Mouse (Mus musculus) forebrain, embryonic 12.5 days (tissue): ENCODE data around the gene Epp13. TPM values are rescaled to one million over a fixed set of nuclear protein-coding genes. Genes with fewer than 3 reads are reported as not detected.
"Not testable (repeated sequence)": the region's sequence is repeated elsewhere in the genome, so short reads cannot be mapped to it uniquely, and the experiment has no call there.

Source experiments
- ATAC-seq: fragments of 200-750 bp; cut with Nextera tagmentation; 2 replicates; pipeline ENCODE4 v1.8.0; 2017; ENCODE audit warnings: moderate TSS enrichment; ENCODE audit not compliant: low FRiP score
- H3K27ac ChIP-seq: fragments of 300-500 bp; sonication (generic); 2 replicates; pipeline ENCODE4 v1.5.1; 2016; ENCODE audit warnings: mild to moderate bottlenecking
- H3K27me3 ChIP-seq: fragments of 300-500 bp; sonication (generic); 2 replicates; pipeline ENCODE4 v1.6.1; 2016; ENCODE audit warnings: mild to moderate bottlenecking
- H3K36me3 ChIP-seq: fragments of 300-500 bp; sonication (generic); replicated peaks from 2 replicates; pipeline ENCODE4 v1.6.1; 2016; ENCODE audit warnings: mild to moderate bottlenecking
- H3K4me1 ChIP-seq: fragments of 300-500 bp; sonication (generic); 2 replicates; pipeline ENCODE4 v1.6.1; 2016
- H3K4me2 ChIP-seq: fragments of 300-500 bp; sonication (generic); 2 replicates; pipeline ENCODE4 v1.6.1; 2016; ENCODE audit warnings: mild to moderate bottlenecking, moderate library complexity
- H3K4me3 ChIP-seq: fragments of 300-500 bp; sonication (generic); replicated peaks from 2 replicates; pipeline ENCODE4 v1.5.1; 2016; ENCODE audit warnings: mild to moderate bottlenecking
- H3K9ac ChIP-seq: fragments of 300-500 bp; sonication (generic); 2 replicates; pipeline ENCODE4 v1.6.1; 2016; ENCODE audit warnings: mild to moderate bottlenecking
- H3K9me3 ChIP-seq: fragments of 300-500 bp; sonication (generic); 2 replicates; pipeline ENCODE4 v1.6.1; 2016
- WGBS: fragments of 180-500 bp; shearing (Covaris S2); methylation state at CpG from one replicate; pipeline ENCODE4 v1.1.7; 2016; 5-methylcytosine and 5-hydroxymethylcytosine counted together
- polyA plus RNA-seq: library from polyadenylated mRNA; unstranded; fragments of >200 nt; fragmentation: Nextera tagmentation; extraction: Ambion mirVana; gene quantifications from 2 replicates; pipeline ENCODE4 v1.2.1, GENCODE M21; 2016

Epp13 gene
- polyA plus RNA-seq: not detected in 2 replicates

DNA sequence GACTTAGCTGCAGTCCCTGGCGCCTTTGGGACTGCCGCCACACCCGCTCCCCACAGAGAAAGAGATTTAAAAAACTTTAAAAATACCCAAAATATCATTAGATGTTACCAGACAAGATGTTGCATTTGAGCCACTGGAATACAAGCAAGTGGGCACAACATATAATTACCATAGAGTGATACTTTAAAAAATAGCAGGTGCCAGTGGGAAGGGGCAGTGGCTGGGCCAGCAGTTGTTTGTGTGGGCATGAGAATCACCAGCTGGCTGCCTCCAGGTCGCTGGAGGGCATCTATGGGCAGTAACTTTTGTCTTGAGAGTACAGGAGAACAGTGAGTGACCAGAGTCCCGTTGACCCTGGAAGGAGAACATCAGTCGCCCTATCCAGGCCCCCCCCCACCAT lies at the start of gene Epp13:
Gene Epp13, plus strand, starts transcription at position 301 of the 400 bp plus-strand sequence.
- Histone ChIP-seq H3K36me3 (no peaks in the 10 kb centered on the region), H3K9ac (no peak within 1 kb of the TSS), H3K4me3 (no peak within 1 kb of the TSS), H3K9me3 (no peaks in the 10 kb centered on the region), H3K27me3 (no peaks in the 10 kb centered on the region), H3K4me2 (no peak within 1 kb of the TSS), H3K27ac (no peak within 1 kb of the TSS), H3K4me1 (no peaks in the 10 kb centered on the region)
- no peak for ATAC-seq
- 81% methylated on average over 6 of the region's 6 CpGs for WGBS

- Histone ChIP-seq H3K4me3 (no peak overlapping the region), H3K4me2 (no peak overlapping the region), H3K9me3 (0 out of 2 replicates have a peak, but pooled peaks cover 5% of the 10 kb centered on the region), H3K27ac (no peak overlapping the region), H3K9ac (no peak overlapping the region), H3K36me3 (no peaks in the 10 kb centered on the region), H3K27me3 (no peaks in the 10 kb centered on the region), H3K4me1 (no peaks in the 10 kb centered on the region)
- 84% methylated on average over 3 of the region's 3 CpGs for WGBS
- ATAC-seq: no peak
These were observed 48.3 kb upstream of the Epp13 start for GRCm38 (mm10) chr7:6204200-6204599.

DNA sequence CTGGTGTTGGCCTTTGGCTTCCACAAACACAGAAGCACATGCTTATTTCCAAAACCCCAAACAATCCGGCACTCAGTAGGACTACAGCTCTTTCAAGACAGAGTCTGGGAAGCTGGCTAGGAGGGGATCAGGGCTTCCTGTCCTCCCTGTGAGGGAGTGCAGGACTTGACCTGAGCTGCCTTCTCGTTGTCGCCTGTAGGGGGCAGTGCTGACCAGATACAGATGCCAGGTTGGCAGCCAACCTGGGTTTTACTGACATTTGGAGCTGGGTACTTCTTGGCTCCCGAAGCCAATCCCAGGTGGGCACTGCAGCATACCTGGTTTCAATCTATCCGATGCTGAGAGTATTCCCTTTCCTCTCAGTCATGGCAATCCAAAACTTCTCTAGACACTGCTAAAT lies 39.4 kb upstream of the Epp13 start:
- no peak for ATAC-seq
- H3K27me3 ChIP-seq: no peaks in the 10 kb centered on the region
- WGBS: 52% methylated on average over 5 of the region's 5 CpGs
- no peaks in the 10 kb centered on the region for H3K4me1 ChIP-seq
- no peak overlapping the region for H3K4me3 ChIP-seq
- H3K27ac ChIP-seq: no peak overlapping the region
- no peaks in the 10 kb centered on the region for H3K36me3 ChIP-seq
- no peak overlapping the region for H3K4me2 ChIP-seq
- H3K9me3 ChIP-seq: 0 out of 2 replicates have a peak, but pooled peaks cover 4% of the 10 kb centered on the region
- no peak overlapping the region for H3K9ac ChIP-seq

GRCm38 (mm10) chr7:6214691-6215090 lies 37.8 kb upstream of the Epp13 start:
- not testable (repeated sequence) for H3K4me2 ChIP-seq, H3K27me3 ChIP-seq, H3K9ac ChIP-seq, H3K36me3 ChIP-seq, H3K27ac ChIP-seq, ATAC-seq, H3K4me1 ChIP-seq, H3K4me3 ChIP-seq, H3K9me3 ChIP-seq
- WGBS: 71% methylated on average over 4 of the region's 4 CpGs

GRCm38 (mm10) chr7:6220147-6220546 lies 32.4 kb upstream of the Epp13 start:
- Histone ChIP-seq H3K27ac (no peak overlapping the region), H3K4me2 (no peak overlapping the region), H3K36me3 (no peaks in the 10 kb centered on the region), H3K4me3 (no peak overlapping the region), H3K27me3 (no peaks in the 10 kb centered on the region), H3K9me3 (0 out of 2 replicates have a peak, but pooled peaks cover 12% of the 10 kb centered on the region), H3K9ac (no peak overlapping the region), H3K4me1 (no peaks in the 10 kb centered on the region)
- 57% methylated on average over 3 of the region's 3 CpGs for WGBS
- no peak for ATAC-seq

- Histone ChIP-seq H3K27me3 (no peaks in the 10 kb centered on the region), H3K4me3 (no peak within 1 kb of the TSS), H3K9ac (no peak within 1 kb of the TSS), H3K36me3 (no peaks in the 10 kb centered on the region), H3K27ac (no peak within 1 kb of the TSS), H3K4me1 (no peaks in the 10 kb centered on the region), H3K4me2 (no peak within 1 kb of the TSS), H3K9me3 (0 out of 2 replicates have a peak, but pooled peaks cover 17% of the 10 kb centered on the region)
- WGBS: 92% methylated on average over 12 of the region's 12 CpGs
- ATAC-seq: no peak
These were observed 30.5 kb upstream of the Epp13 start, which contains the start of gene Zscan5b for GRCm38 (mm10) chr7:6221978-6222377. Gene Zscan5b (plus strand): TSS chr7:6222278.

DNA sequence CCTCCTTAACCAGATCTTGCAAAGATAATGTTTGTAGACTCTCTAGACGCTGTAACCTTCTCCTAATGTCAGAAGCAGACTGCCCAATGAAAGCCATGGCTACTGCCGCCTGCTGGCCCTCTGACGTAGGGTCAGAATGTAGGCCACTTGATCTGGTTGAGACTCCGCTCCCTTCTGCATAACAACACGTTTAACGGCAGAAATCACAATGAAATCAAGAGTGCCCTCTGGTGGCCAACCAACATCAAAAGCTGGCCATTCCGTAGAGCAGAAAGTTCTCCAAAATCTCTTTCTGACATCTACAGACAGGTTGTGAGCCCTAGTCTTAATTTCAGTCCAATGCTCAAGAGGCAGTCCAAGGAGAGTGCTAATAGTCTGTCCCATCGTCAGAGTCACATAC lies 24.0 kb upstream of the Epp13 start:
- H3K9me3 ChIP-seq: peaks cover 33% of the 10 kb centered on the region
- not testable (repeated sequence) for H3K36me3 ChIP-seq, H3K9ac ChIP-seq, ATAC-seq, H3K27me3 ChIP-seq, H3K4me1 ChIP-seq, H3K27ac ChIP-seq, H3K4me2 ChIP-seq, H3K4me3 ChIP-seq
- WGBS: 59% methylated on average over 8 of the region's 8 CpGs

GRCm38 (mm10) chr7:6239787-6240186 lies 12.7 kb upstream of the Epp13 start:
- no peak overlapping the region for H3K9ac ChIP-seq
- H3K9me3 ChIP-seq: no peaks in the 10 kb centered on the region
- H3K4me3 ChIP-seq: no peak overlapping the region
- H3K27ac ChIP-seq: no peak overlapping the region
- no peaks in the 10 kb centered on the region for H3K27me3 ChIP-seq
- 54% methylated on average over 11 of the region's 11 CpGs for WGBS
- H3K4me1 ChIP-seq: no peaks in the 10 kb centered on the region
- no peaks in the 10 kb centered on the region for H3K36me3 ChIP-seq
- no peak for ATAC-seq
- no peak overlapping the region for H3K4me2 ChIP-seq

DNA sequence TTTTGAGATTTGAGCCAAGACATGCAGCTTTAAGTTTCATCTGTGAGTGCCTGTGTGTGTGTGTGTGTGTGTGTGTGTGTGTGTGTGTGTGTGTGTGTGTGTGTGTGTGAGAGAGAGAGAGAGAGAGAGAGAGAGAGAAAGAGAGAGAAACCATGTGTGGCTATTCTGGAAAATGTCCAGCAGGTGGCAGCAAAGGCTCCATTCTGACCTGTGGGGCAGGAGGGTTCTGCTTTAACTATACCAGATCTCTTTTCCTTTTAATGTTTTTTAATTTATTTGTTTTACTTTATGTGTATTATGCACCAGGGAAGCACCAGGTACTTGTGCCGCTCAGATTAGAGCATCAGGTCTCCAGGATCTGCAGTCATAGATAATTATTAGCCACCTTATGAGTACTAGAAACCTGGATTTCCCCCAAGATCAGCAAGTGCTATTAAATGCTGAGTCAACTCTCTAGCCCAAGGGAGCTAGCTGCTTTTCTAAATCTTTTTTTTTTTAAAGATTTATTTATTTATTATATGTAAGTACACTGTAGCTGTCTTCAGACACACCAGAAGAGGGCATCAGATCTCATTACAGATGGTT lies 11.6 kb upstream of the Epp13 start:
- H3K27me3 ChIP-seq: not testable (repeated sequence)

GRCm38 (mm10) chr7:6244361-6245292 lies 7.9 kb upstream of the Epp13 start:
- Histone ChIP-seq H3K9ac (no peak overlapping the region), H3K4me1 (no peaks in the 10 kb centered on the region), H3K36me3 (no peaks in the 10 kb centered on the region), H3K4me3 (no peak overlapping the region), H3K4me2 (no peak overlapping the region), H3K27me3 (no peaks in the 10 kb centered on the region), H3K9me3 (no peaks in the 10 kb centered on the region), H3K27ac (no peak overlapping the region)
- WGBS: 58% methylated on average over 11 of the region's 11 CpGs
- ATAC-seq: no peak

More for the DNA sequence above, 11.6 kb upstream of the Epp13 start:
- not testable (repeated sequence) for ATAC-seq, H3K9me3 ChIP-seq, H3K4me3 ChIP-seq, H3K4me2 ChIP-seq, H3K27ac ChIP-seq, H3K9ac ChIP-seq, H3K4me1 ChIP-seq, H3K36me3 ChIP-seq
- 20% methylated on average over 1 of the region's 1 CpGs for WGBS

GRCm38 (mm10) chr7:6254451-6254850 lies 1.9 kb downstream of the Epp13 start:
- no peaks in the 10 kb centered on the region for H3K4me1 ChIP-seq
- no peak for ATAC-seq
- 93% methylated on average over 5 of the region's 5 CpGs for WGBS

GRCm38 (mm10) chr7:6257386-6257785 lies 4.9 kb downstream of the Epp13 start:
- 78% methylated on average over 4 of the region's 4 CpGs for WGBS
- no peaks in the 10 kb centered on the region for H3K36me3 ChIP-seq
- H3K9ac ChIP-seq: no peak overlapping the region
- H3K4me1 ChIP-seq: no peaks in the 10 kb centered on the region
- ATAC-seq: no peak
- H3K9me3 ChIP-seq: no peaks in the 10 kb centered on the region
- H3K4me2 ChIP-seq: no peak overlapping the region
- no peak overlapping the region for H3K4me3 ChIP-seq
- H3K27me3 ChIP-seq: no peaks in the 10 kb centered on the region
- H3K27ac ChIP-seq: no peak overlapping the region

More at GRCm38 (mm10) chr7:6254451-6254850, 1.9 kb downstream of the Epp13 start:
- H3K9me3 ChIP-seq: no peaks in the 10 kb centered on the region
- H3K27ac ChIP-seq: no peak overlapping the region
- no peaks in the 10 kb centered on the region for H3K36me3 ChIP-seq
- H3K4me3 ChIP-seq: no peak overlapping the region
- H3K27me3 ChIP-seq: no peaks in the 10 kb centered on the region
- no peak overlapping the region for H3K4me2 ChIP-seq
- no peak overlapping the region for H3K9ac ChIP-seq
